Mouse (Mus musculus) forebrain, embryonic 11.5 days (tissue): ENCODE data around the gene Cdkl5. TPM values are rescaled to one million over a fixed set of nuclear protein-coding genes. Genes with fewer than 3 reads are reported as not detected.

Experiments
- ATAC-seq: fragments of 200-750 bp; cut with Nextera tagmentation; replicated peaks from 2 replicates; pipeline ENCODE4 v1.8.0; 2017; ENCODE audit warnings: moderate TSS enrichment; ENCODE audit not compliant: low FRiP score
- DNase-seq: peaks from one replicate; pipeline ENCODE4 v3.0.0-alpha.2; 2017; ENCODE audit warnings: low spot score
- H3K27ac ChIP-seq: fragments of 300-500 bp; sonication (generic); 2 replicates; pipeline ENCODE4 v1.5.1; 2014; ENCODE audit warnings: low read depth, low read length
- H3K27me3 ChIP-seq: fragments of 300-500 bp; sonication (generic); 2 replicates; pipeline ENCODE4 v1.6.1; 2014; ENCODE audit warnings: mild to moderate bottlenecking, low read length, mixed read lengths; ENCODE audit not compliant: control insufficient read depth, insufficient read depth
- H3K36me3 ChIP-seq: fragments of 300-500 bp; sonication (generic); 2 replicates; pipeline ENCODE4 v1.6.1; 2014; ENCODE audit warnings: mild to moderate bottlenecking, low read length, moderate library complexity, mixed read lengths; ENCODE audit not compliant: control insufficient read depth, insufficient read depth
- H3K4me1 ChIP-seq: fragments of 300-500 bp; sonication (generic); replicated peaks from 2 replicates; pipeline ENCODE4 v1.6.1; 2014; ENCODE audit warnings: low read length, mixed read lengths; ENCODE audit not compliant: control insufficient read depth, insufficient read depth
- H3K4me2 ChIP-seq: fragments of 300-500 bp; sonication (generic); 2 replicates; pipeline ENCODE4 v1.6.1; 2014; ENCODE audit warnings: low read depth, mild to moderate bottlenecking, low read length, moderate library complexity, mixed read lengths; ENCODE audit not compliant: severe bottlenecking
- H3K4me3 ChIP-seq: fragments of 300-500 bp; sonication (generic); 2 replicates; pipeline ENCODE4 v1.5.1; 2014; ENCODE audit warnings: low read depth, low read length
- H3K9ac ChIP-seq: fragments of 300-500 bp; sonication (generic); 2 replicates; pipeline ENCODE4 v1.6.1; 2014; ENCODE audit warnings: low read length
- H3K9me3 ChIP-seq: fragments of 300-500 bp; sonication (generic); 2 replicates; pipeline ENCODE4 v1.6.1; 2016; ENCODE audit warnings: low read length, mixed read lengths; ENCODE audit not compliant: control insufficient read depth
- WGBS: fragments of 180-500 bp; shearing (Covaris S2); extraction: QIAGEN DNeasy Blood & Tissue Kit; methylation state at CpG from one replicate; pipeline ENCODE4 v1.1.7; 2014; 5-methylcytosine and 5-hydroxymethylcytosine counted together
- polyA plus RNA-seq: library from polyadenylated mRNA; unstranded; fragments of >200 nt; fragmentation: Nextera tagmentation; extraction: Ambion mirVana; gene quantifications from 2 replicates; pipeline ENCODE4 v1.2.1, GENCODE M21; 2014

Cdkl5 gene
- 4.3 and 4.7 TPM in 2 replicates for polyA plus RNA-seq

- Histone ChIP-seq H3K9ac (peak within 1 kb of the TSS; percentile 60), H3K9me3 (no peaks in the 10 kb centered on the region), H3K27ac (peak within 1 kb of the TSS; percentile 70), H3K36me3 (no peaks in the 10 kb centered on the region), H3K4me2 (peak within 1 kb of the TSS; percentile 46), H3K4me1 (no peaks in the 10 kb centered on the region; the same call in 1 of the 2 replicates), H3K27me3 (no peaks in the 10 kb centered on the region), H3K4me3 (peak within 1 kb of the TSS; percentile 54)
- peak; percentile 96 for DNase-seq
- WGBS, result 23% methylated on average over 53 of the region's 53 CpGs
- ATAC-seq, result peak; percentile 95
Measured at GRCm38 (mm10) chrX:160994543-160995121, at the start of gene Cdkl5. Cdkl5 (minus strand) TSS chrX:160994704.

- 0 out of 2 replicates have a peak, but pooled peaks have one; percentile 36 for ATAC-seq
- H3K27me3 ChIP-seq, result no peaks in the 10 kb centered on the region; the same call in 1 of the 2 replicates
- 44% methylated on average over 3 of the region's 3 CpGs for WGBS
Measured at GRCm38 (mm10) chrX:161033235-161033803, 38.8 kb upstream of the Cdkl5 start.

GRCm38 (mm10) chrX:161032423-161032822, 37.9 kb upstream of the Cdkl5 start:
- no peaks in the 10 kb centered on the region for H3K9me3 ChIP-seq
- no peaks in the 10 kb centered on the region for H3K36me3 ChIP-seq
- no peak overlapping the region for H3K9ac ChIP-seq
- 41% methylated on average over 2 of the region's 2 CpGs for WGBS
- no peaks in the 10 kb centered on the region for H3K4me1 ChIP-seq
- H3K4me3 ChIP-seq, result no peak overlapping the region
- ATAC-seq (no peak), DNase-seq (peak; percentile 50)
- H3K4me2 ChIP-seq, result no peak overlapping the region
- no peaks in the 10 kb centered on the region; the same call in 1 of the 2 replicates for H3K27me3 ChIP-seq
- no peak overlapping the region for H3K27ac ChIP-seq

More at GRCm38 (mm10) chrX:161033235-161033803, 38.8 kb upstream of the Cdkl5 start:
- Histone ChIP-seq H3K4me1 (no peaks in the 10 kb centered on the region), H3K36me3 (no peaks in the 10 kb centered on the region), H3K4me2 (no peak overlapping the region), H3K9ac (no peak overlapping the region), H3K4me3 (no peak overlapping the region), H3K27ac (no peak overlapping the region), H3K9me3 (no peaks in the 10 kb centered on the region)
- no peak for DNase-seq

- no peak for DNase-seq
- no peak overlapping the region for H3K4me2 ChIP-seq
- no peaks in the 10 kb centered on the region for H3K4me1 ChIP-seq
- H3K9me3 ChIP-seq, result no peaks in the 10 kb centered on the region
- no peak for ATAC-seq
- no peaks in the 10 kb centered on the region for H3K36me3 ChIP-seq
- H3K4me3 ChIP-seq, result no peak overlapping the region
- no peak overlapping the region for H3K9ac ChIP-seq
- H3K27ac ChIP-seq, result no peak overlapping the region
- H3K27me3 ChIP-seq, result peaks cover 2% of the 10 kb centered on the region; the same call in 1 of the 2 replicates
Measured at GRCm38 (mm10) chrX:161030233-161030632, 35.7 kb upstream of the Cdkl5 start.

GRCm38 (mm10) chrX:161024475-161024874, 30.0 kb upstream of the Cdkl5 start:
- Histone ChIP-seq H3K4me2 (no peak overlapping the region), H3K27me3 (peaks cover 3% of the 10 kb centered on the region; the same call in 1 of the 2 replicates), H3K4me3 (no peak overlapping the region), H3K9me3 (no peaks in the 10 kb centered on the region), H3K9ac (no peak overlapping the region), H3K36me3 (no peaks in the 10 kb centered on the region), H3K4me1 (no peaks in the 10 kb centered on the region), H3K27ac (no peak overlapping the region)
- 85% methylated on average over 2 of the region's 2 CpGs for WGBS
- no peak for DNase-seq
- ATAC-seq, result no peak

GRCm38 (mm10) chrX:161021548-161021947, 27.0 kb upstream of the Cdkl5 start:
- 82% methylated on average over 7 of the region's 7 CpGs for WGBS
- H3K4me3 ChIP-seq, result no peak overlapping the region
- H3K4me1 ChIP-seq, result no peaks in the 10 kb centered on the region
- H3K27me3 ChIP-seq, result peaks cover 3% of the 10 kb centered on the region; the same call in 1 of the 2 replicates
- DNase-seq (no peak), ATAC-seq (no peak)
- H3K9me3 ChIP-seq, result no peaks in the 10 kb centered on the region
- no peaks in the 10 kb centered on the region for H3K36me3 ChIP-seq
- H3K9ac ChIP-seq, result no peak overlapping the region
- no peak overlapping the region for H3K4me2 ChIP-seq
- no peak overlapping the region for H3K27ac ChIP-seq

- H3K27ac ChIP-seq, result no peak overlapping the region
- DNase-seq (no peak), ATAC-seq (no peak)
- no peaks in the 10 kb centered on the region; the same call in 1 of the 2 replicates for H3K27me3 ChIP-seq
- no peak overlapping the region for H3K4me3 ChIP-seq
- H3K9ac ChIP-seq, result no peak overlapping the region
- WGBS, result 74% methylated on average over 1 of the region's 1 CpGs
- no peaks in the 10 kb centered on the region for H3K4me1 ChIP-seq
- H3K4me2 ChIP-seq, result no peak overlapping the region
- H3K36me3 ChIP-seq, result no peaks in the 10 kb centered on the region
- no peaks in the 10 kb centered on the region for H3K9me3 ChIP-seq
Measured at GRCm38 (mm10) chrX:161018179-161018578, 23.7 kb upstream of the Cdkl5 start.

- Histone ChIP-seq H3K36me3 (no peaks in the 10 kb centered on the region), H3K4me2 (no peak overlapping the region), H3K9ac (no peak overlapping the region), H3K27me3 (peaks cover 4% of the 10 kb centered on the region), H3K9me3 (no peaks in the 10 kb centered on the region), H3K4me1 (no peaks in the 10 kb centered on the region), H3K4me3 (no peak overlapping the region), H3K27ac (no peak overlapping the region)
- ATAC-seq (no peak), DNase-seq (no peak)
- WGBS, result 89% methylated on average over 1 of the region's 1 CpGs
Measured at GRCm38 (mm10) chrX:161006272-161006671, 11.8 kb upstream of the Cdkl5 start.

- Histone ChIP-seq H3K27ac (no peak overlapping the region), H3K36me3 (no peaks in the 10 kb centered on the region), H3K9me3 (no peaks in the 10 kb centered on the region), H3K4me1 (no peaks in the 10 kb centered on the region; the same call in 1 of the 2 replicates), H3K4me2 (peak overlapping the region; percentile 38), H3K9ac (no peak overlapping the region), H3K27me3 (no peaks in the 10 kb centered on the region), H3K4me3 (no peak overlapping the region)
- WGBS, result 18% methylated on average over 5 of the region's 5 CpGs
- ATAC-seq, result no peak
- peak; percentile 52 for DNase-seq
Measured at GRCm38 (mm10) chrX:160996051-160996450, 1.5 kb upstream of the Cdkl5 start.
